23 mouse cellular contexts compared by ENCODE assay signal in the genomic region with DNA sequence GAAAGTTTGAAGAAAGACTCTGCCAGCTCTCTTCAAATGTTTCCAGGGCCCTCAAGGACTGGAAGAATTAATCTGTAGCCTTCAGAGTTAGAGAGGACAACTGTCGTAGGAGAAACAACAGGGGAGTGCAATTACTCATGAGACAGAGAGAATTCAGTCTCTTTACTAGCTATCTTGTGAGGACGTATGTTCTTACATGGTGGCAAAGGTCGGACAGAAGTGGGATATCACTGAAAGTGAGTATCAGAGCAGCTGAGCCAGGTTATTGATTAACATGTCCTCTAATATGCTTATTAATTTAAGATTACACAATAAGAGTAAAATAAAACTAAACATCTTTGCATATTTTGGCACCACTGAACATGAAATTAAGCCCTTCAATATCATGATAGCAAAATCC. TPM values are rescaled to one million over a fixed set of nuclear protein-coding genes. Genes with fewer than 3 reads are reported as not detected.
DNase-seq lines count a peak whose midpoint lies in the region; ATAC-seq and TF ChIP-seq lines count a peak whose summit lies in the region.
"Had no signal": no experiment of that assay in that cellular context is flagged by ENCODE, and none has a peak within 500 bp of the region (broad histone marks: within the 10 kb centered on the region; RNA-seq: fewer than 3 reads in every experiment).

No protein-coding gene starts in this region.

- no peaks in the 10 kb centered on the region for H3K4me1 ChIP-seq in midbrain, embryonic 11.5 days (ENCODE audit: control insufficient read depth, insufficient read depth, low read length)
- H3K4me1 ChIP-seq in midbrain, embryonic 10.5 days, result no peaks in the 10 kb centered on the region
- H3K4me1 ChIP-seq in intestine, embryonic 15.5 days (replicated peaks), result no peaks in the 10 kb centered on the region
- H3K4me1 ChIP-seq in intestine, postnatal 0 days (replicated peaks; ENCODE audit: control insufficient read depth, insufficient read depth, low read length), result no peaks in the 10 kb centered on the region
- H3K4me1 ChIP-seq: embryonic facial prominence, embryonic 10.5 days; embryonic facial prominence, embryonic 12.5 days; forebrain, embryonic 13.5 days; forebrain, embryonic 15.5 days had no signal

- H3K9ac ChIP-seq in midbrain, embryonic 11.5 days (ENCODE audit: low read length), result no peak overlapping the region
- no peak overlapping the region for H3K9ac ChIP-seq in intestine, embryonic 15.5 days
- no peak overlapping the region for H3K9ac ChIP-seq in intestine, postnatal 0 days (ENCODE audit: low read depth, low read length)
- H3K9ac ChIP-seq: embryonic facial prominence, embryonic 12.5 days; forebrain, embryonic 13.5 days; forebrain, embryonic 15.5 days; forebrain, postnatal 0 days had no signal

- no peak overlapping the region for H3K4me3 ChIP-seq in midbrain, embryonic 11.5 days (ENCODE audit: low read depth, low read length)
- H3K4me3 ChIP-seq in midbrain, embryonic 10.5 days, result no peak overlapping the region
- no peak overlapping the region for H3K4me3 ChIP-seq in intestine, embryonic 15.5 days (replicated peaks)
- no peak overlapping the region for H3K4me3 ChIP-seq in intestine, postnatal 0 days (ENCODE audit: low read depth, low read length)
- H3K4me3 ChIP-seq: embryonic facial prominence, embryonic 10.5 days; embryonic facial prominence, embryonic 12.5 days; forebrain, embryonic 13.5 days; forebrain, embryonic 15.5 days had no signal

- no peak for ATAC-seq in midbrain, embryonic 11.5 days (ENCODE audit: low FRiP score)
- peak; percentile 53; the same call in 1 of the 2 replicates for ATAC-seq in intestine, embryonic 15.5 days
- ATAC-seq in intestine, postnatal 0 days, result peak; percentile 72
- no peak for ATAC-seq in activated CD4-positive, CD25-positive, alpha-beta regulatory T cell, adult 4 months
- ATAC-seq: CD4-positive, CD25-positive, alpha-beta regulatory T cell, adult 4 months; forebrain, embryonic 13.5 days; forebrain, embryonic 15.5 days; forebrain, postnatal 0 days; Patski had no signal

- no peak for TF ChIP-seq CTCF in intestine, postnatal 0 days (IDR thresholded peaks at IDR 0.05; ENCODE audit: low read depth)

- H3K9me3 ChIP-seq in midbrain, embryonic 11.5 days (ENCODE audit: control insufficient read depth, low read length), result no peaks in the 10 kb centered on the region
- no peaks in the 10 kb centered on the region for H3K9me3 ChIP-seq in midbrain, embryonic 10.5 days (replicated peaks)
- no peaks in the 10 kb centered on the region for H3K9me3 ChIP-seq in intestine, embryonic 15.5 days
- H3K9me3 ChIP-seq in intestine, postnatal 0 days (ENCODE audit: control insufficient read depth), result no peaks in the 10 kb centered on the region
- H3K9me3 ChIP-seq: embryonic facial prominence, embryonic 10.5 days; embryonic facial prominence, embryonic 12.5 days; forebrain, embryonic 13.5 days; forebrain, embryonic 15.5 days had no signal

- no peak overlapping the region for H3K4me2 ChIP-seq in midbrain, embryonic 11.5 days
- H3K4me2 ChIP-seq in intestine, embryonic 15.5 days (replicated peaks), result no peak overlapping the region
- no peak overlapping the region for H3K4me2 ChIP-seq in intestine, postnatal 0 days (replicated peaks; ENCODE audit: low read depth)
- H3K4me2 ChIP-seq: embryonic facial prominence, embryonic 12.5 days; forebrain, embryonic 13.5 days; forebrain, embryonic 15.5 days had no signal

- H3K36me3 ChIP-seq in midbrain, embryonic 11.5 days (ENCODE audit: control insufficient read depth, insufficient read depth, low read length), result no peaks in the 10 kb centered on the region
- H3K36me3 ChIP-seq in midbrain, embryonic 10.5 days, result no peaks in the 10 kb centered on the region
- no peaks in the 10 kb centered on the region for H3K36me3 ChIP-seq in intestine, embryonic 15.5 days
- H3K36me3 ChIP-seq in intestine, postnatal 0 days (ENCODE audit: control insufficient read depth, insufficient read depth), result no peaks in the 10 kb centered on the region
- H3K36me3 ChIP-seq: embryonic facial prominence, embryonic 10.5 days; embryonic facial prominence, embryonic 12.5 days; forebrain, embryonic 15.5 days; G1E had no signal

- no peaks in the 10 kb centered on the region for H3K27me3 ChIP-seq in midbrain, embryonic 11.5 days (ENCODE audit: control insufficient read depth, insufficient read depth, low read length)
- no peaks in the 10 kb centered on the region for H3K27me3 ChIP-seq in midbrain, embryonic 10.5 days (ENCODE audit: low read depth, poor library complexity, severe bottlenecking)
- no peaks in the 10 kb centered on the region for H3K27me3 ChIP-seq in intestine, embryonic 15.5 days (replicated peaks)
- H3K27me3 ChIP-seq in intestine, postnatal 0 days (replicated peaks; ENCODE audit: control insufficient read depth, insufficient read depth, low read length), result no peaks in the 10 kb centered on the region
- H3K27me3 ChIP-seq: CH12.LX; embryonic facial prominence, embryonic 12.5 days; forebrain, embryonic 13.5 days; forebrain, embryonic 15.5 days; Patski had no signal

- no peak overlapping the region for H3K27ac ChIP-seq in midbrain, embryonic 11.5 days (ENCODE audit: low read depth, low read length)
- no peak overlapping the region for H3K27ac ChIP-seq in midbrain, embryonic 10.5 days (replicated peaks)
- no peak overlapping the region for H3K27ac ChIP-seq in intestine, embryonic 15.5 days
- no peak overlapping the region for H3K27ac ChIP-seq in intestine, postnatal 0 days (ENCODE audit: low read depth, low read length)
- H3K27ac ChIP-seq: embryonic facial prominence, embryonic 10.5 days; embryonic facial prominence, embryonic 12.5 days; forebrain, embryonic 13.5 days; forebrain, embryonic 15.5 days had no signal

- 76% methylated on average over 3 of the region's 3 CpGs for WGBS in midbrain, embryonic 11.5 days
- 87% methylated on average over 3 of the region's 3 CpGs for WGBS in midbrain, embryonic 10.5 days
- WGBS in intestine, embryonic 15.5 days, result 42% methylated on average over 3 of the region's 3 CpGs
- WGBS in intestine, postnatal 0 days, result 27% methylated on average over 3 of the region's 3 CpGs

- DNase-seq in midbrain, embryonic 11.5 days (ENCODE audit: low spot score, missing footprints), result peak; percentile 60
- no peak for DNase-seq in midbrain, embryonic 10.5 days (ENCODE audit: low spot score)
- DNase-seq: adrenal gland, adult 2 months; adrenal gland, postnatal 10 days; adrenal gland, postnatal 25 days; B cell, adult 2 months; cerebellum, adult 11 months; cerebellum, adult 18-20 months; cerebellum, adult 8-10 months; cerebellum, postnatal 10 days; cerebellum, postnatal 25 days; forebrain, postnatal 0 days had no signal

RNA-seq across cellular contexts. Expression of gene Trp63, which starts 53.8 kb away (rescaled TPM):
- polyA plus RNA-seq in midbrain, embryonic 11.5 days (2014; fragmentation: Nextera tagmentation; extraction: Ambion mirVana), result 2.1 and 2.4 TPM in 2 replicates
- polyA plus RNA-seq in midbrain, embryonic 10.5 days (2016; fragmentation: Nextera tagmentation; extraction: Ambion mirVana), result 3.5 and 4.6 TPM in 2 replicates
- 0.24 and 0.35 TPM in 2 replicates for polyA plus RNA-seq in intestine, embryonic 15.5 days (2015; fragmentation: Nextera tagmentation; extraction: Ambion mirVana)
- 0.04 TPM in 1 of 2 replicates, not detected in the other for polyA plus RNA-seq in intestine, postnatal 0 days (2015; fragmentation: Nextera tagmentation; extraction: Ambion mirVana)
- polyA plus RNA-seq in activated CD4-positive, CD25-positive, alpha-beta regulatory T cell, adult 4 months (2017; shearing (Covaris generic)), result not detected
- polyA plus RNA-seq: CD4-positive, CD25-positive, alpha-beta regulatory T cell, adult 4 months; G1E had no signal

Comparison
In these comparisons a context has a peak if more than half of its experiments do, and no peak if none do; other contexts are left out.
1. ATAC-seq: peak in intestine, embryonic 15.5 days (single experiment) and intestine, postnatal 0 days (single experiment); none in midbrain, embryonic 11.5 days (single experiment) and activated CD4-positive, CD25-positive, alpha-beta regulatory T cell, adult 4 months (single experiment).